Mouse (Mus musculus) erythroblast, adult 5-6 weeks (primary cell): Measurements from ENCODE around the gene Raver2. TPM values are rescaled to one million over a fixed set of nuclear protein-coding genes. Genes with fewer than 3 reads are reported as not detected.
"Not testable (repeated sequence)": the region's sequence is repeated elsewhere in the genome, so short reads cannot be mapped to it uniquely, and the experiment has no call there.

Experiments
- ATAC-seq: replicated peaks from 2 replicates; pipeline ENCODE4 v1.8.0; 2016; ENCODE audit warnings: moderate number of reproducible peaks, mild to moderate bottlenecking, moderate TSS enrichment, inconsistent platforms; ENCODE audit not compliant: poor library complexity, low FRiP score, severe bottlenecking
- total RNA-seq, 2 experiments: library from RNA; stranded (forward) in 1 of 2; stranded (reverse) in 1 of 2; fragments of 150-400 nt in 1 of 2; fragments of 200-764, 138-1000 nt in 1 of 2; gene quantifications; 2 replicates each; pipeline versions ENCODE4 v1.2.3 to v1.2.4; 2015 to 2017; ENCODE audit warnings: low replicate concordance in 2 of 2

The Raver2 gene
- total RNA-seq, 2 experiments from 2014 or later = 0.19 to 0.43 TPM

DNA sequence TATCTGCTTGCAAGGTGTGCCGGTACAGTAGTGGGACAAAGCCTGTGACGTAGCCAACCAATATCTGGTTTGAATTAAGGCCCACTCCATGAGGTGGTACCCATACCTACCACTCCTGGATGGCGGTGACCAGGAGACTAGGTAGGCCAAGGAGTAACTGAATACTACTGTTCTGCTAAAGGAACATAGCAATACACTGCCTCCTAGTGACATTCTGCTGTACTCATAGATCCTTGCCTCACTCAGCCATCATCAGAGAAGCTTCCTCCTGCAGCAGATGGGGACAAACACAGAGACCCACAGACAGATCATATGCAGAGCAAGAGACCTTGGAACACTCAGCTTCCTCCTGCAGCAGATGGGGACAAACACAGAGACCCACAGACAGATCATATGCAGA is 21.8 kb downstream of the Raver2 start:
- ATAC-seq = not testable (repeated sequence)

DNA sequence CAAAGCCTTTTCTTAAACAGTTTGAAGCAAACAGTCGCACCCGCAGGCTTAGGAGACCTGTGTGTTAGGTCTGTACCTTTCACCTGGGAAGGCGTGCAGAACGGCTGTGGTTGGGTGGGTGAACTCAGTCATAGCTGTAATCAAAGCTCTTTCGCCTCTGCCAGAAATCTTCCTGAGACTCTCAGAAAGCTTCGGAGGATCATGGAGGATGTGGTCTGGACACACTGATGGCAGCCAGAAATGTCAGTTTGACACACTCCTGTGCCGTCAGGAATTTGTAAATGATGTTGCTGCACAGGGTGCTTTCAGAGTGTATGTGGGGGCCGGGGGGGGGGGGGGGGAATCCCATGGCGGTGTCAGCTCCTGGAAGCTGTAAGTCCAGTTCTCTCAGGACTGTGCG is 24.5 kb downstream of the Raver2 start:
- no peak for ATAC-seq

DNA sequence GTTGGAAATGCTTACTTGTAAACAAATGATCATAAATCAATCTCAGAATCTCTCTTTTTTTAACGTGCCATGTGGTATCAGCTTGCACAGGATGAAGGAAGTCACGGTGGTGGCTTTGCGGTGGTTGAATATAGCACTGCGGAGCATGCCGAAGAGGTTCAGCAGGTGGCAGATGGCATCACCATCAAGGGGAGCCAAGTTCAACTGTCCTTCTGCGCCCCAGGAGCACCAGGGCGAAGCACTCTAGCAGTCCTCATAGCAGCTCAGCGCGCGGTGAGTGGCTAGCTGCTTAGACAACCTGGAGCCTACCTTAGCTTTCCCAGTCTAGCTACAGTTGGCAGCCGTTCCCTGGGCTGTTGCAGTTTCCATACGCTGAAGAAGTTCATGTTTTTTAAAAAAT is 38.3 kb downstream of the Raver2 start:
- ATAC-seq = no peak

DNA sequence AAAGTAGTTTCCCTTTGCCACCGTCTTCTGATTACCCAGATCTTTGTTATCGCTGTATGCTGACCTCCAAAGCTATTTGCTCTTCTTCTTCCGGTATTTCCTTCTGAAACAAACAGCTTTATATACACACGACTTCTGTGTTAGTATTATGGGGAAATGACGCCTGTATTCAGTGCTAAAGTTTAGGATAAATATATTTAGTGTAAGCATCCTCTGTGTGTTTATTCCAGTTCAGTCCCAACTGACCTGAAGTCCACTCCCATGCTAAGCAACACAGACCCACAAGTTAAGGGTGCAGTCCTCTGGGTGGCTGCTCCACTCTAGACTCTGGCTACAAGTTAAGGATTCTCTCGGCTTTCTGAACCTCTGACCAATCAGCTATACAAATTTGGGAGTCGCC is 52.2 kb downstream of the Raver2 start:
- no peak for ATAC-seq

DNA sequence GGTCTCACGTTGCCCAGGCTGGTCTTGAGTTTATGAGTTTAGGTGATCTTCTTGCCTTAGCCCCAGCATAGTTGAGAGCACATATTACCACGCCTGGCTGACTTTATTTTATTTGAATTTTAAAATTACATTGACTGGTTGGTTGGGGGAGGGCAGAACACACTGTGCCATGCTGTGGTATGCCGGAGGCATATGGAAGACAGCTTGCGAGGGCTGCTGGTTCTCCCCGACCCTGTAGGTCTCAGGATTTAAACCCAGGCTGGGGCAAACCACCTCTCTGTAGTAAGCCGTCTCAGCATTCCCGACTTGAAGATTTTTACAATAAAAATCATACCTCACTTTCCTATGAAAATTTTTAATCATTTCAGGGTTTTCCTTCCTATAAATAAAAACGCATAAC is 66.2 kb downstream of the Raver2 start:
- no peak for ATAC-seq

DNA sequence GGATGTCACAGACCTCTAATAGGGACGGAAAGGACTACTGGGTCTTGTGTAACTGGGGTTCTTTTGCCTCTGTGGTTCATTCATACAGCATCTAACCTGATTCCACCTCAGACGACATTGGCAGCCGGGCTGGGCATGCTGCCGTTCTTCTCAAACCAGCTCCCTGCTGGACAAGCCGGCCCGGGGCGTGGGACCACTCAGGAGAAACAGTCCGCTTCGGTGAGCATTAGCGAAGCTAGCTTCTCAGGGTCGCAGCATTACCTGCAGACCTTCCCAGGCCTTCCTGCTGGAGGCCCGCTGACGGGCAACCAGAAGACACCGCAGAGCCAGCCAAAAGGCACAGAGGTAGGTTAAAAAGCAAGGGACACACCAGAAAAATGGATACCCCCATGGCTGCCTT is 67.1 kb downstream of the Raver2 start:
- ATAC-seq = no peak

DNA sequence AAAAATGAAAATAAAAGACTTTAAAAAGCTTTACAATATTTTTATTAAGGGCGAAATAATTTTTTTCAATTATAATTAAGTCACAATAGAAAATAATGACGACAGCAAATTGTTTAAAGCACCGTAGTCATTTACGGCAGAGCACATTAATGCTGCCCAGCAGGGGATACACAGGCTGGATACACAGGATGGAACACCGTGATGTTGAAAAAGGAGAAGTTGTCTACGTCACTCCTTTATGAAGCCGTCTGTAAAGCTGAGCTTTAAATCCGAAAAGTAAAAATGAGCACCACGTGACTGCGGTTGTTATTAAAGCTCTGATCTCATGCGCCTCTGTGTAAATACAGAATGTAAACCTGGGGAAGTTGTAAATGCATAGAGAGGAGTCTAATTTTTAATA is 69.2 kb downstream of the Raver2 start:
- no peak for ATAC-seq

DNA sequence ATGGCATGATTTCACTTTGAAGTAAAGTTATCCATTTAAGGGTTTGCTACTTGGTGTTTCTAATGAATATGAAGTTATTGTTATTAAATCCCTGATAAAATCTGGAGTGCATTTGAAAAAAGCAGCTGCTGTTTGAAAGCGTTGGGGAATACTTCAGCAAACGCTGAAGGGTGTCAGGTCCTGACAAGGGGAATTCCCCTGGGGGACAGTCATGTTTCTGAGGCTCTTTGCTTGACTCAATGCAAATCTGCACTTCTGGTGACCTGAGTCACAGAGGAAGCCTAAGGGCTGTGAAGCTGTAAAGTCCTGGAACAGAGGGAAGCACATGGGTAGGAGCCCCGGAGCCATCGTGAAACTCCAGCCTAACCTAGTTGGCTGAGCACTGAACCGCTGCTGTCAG is 73.0 kb downstream of the Raver2 start:
- ATAC-seq = no peak

DNA sequence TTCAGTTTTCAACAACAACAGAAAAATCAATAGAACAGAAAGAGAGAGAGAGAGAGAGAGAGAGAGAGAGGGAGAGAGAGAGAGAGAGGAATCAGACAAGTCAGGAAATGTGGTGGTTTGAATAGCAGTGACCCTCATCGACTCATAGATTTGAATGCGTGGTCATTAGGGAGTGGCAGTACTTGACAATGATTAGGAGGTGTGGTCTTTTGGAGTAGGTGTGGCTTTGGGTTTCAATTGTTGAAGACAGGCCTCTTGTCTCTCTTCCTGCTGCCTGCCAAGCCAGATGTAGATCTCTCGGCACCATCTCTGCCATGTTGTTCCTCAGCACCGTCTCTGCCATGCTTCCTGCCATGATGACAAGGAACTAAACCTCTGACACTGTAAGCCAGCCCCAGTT is 75.1 kb downstream of the Raver2 start:
- no peak for ATAC-seq

DNA sequence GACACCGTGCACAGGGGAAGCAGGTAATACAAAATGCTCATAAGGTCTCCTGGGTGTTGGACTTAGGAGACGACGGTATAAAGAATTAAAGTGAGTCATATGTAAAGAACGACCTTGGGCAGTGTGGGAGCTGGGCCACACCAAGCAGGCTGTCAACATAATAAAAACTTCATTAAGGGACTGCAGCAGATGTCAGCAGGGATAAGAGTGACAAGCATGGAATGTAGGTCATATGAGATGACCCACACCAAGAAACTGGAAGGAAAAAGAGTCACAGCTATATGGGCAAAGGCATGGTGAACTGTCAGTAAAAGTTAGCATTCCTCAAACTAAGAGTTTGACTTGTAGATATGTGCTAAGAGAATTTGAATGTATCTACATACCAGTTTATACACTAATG is 75.6 kb downstream of the Raver2 start:
- no peak for ATAC-seq

DNA sequence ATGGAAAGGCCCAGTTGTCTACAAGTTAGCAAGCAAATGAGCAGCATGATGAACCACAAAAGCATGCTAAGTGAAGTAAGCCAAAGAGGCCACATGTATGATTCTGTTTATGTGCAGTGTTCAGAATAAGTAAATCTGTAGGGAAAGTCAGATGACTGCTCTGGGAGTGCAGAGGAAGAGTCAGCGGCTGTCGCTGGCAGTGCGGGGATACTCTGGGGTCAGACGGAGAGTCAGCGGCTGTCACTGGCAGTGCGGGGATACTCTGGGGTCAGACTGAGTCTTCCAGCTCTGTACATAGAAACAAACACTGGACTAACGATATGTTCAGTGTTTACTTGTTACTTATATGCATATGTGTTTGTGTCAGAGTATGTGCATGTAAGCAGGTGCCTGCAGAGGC is 76.0 kb downstream of the Raver2 start:
- ATAC-seq = no peak

DNA sequence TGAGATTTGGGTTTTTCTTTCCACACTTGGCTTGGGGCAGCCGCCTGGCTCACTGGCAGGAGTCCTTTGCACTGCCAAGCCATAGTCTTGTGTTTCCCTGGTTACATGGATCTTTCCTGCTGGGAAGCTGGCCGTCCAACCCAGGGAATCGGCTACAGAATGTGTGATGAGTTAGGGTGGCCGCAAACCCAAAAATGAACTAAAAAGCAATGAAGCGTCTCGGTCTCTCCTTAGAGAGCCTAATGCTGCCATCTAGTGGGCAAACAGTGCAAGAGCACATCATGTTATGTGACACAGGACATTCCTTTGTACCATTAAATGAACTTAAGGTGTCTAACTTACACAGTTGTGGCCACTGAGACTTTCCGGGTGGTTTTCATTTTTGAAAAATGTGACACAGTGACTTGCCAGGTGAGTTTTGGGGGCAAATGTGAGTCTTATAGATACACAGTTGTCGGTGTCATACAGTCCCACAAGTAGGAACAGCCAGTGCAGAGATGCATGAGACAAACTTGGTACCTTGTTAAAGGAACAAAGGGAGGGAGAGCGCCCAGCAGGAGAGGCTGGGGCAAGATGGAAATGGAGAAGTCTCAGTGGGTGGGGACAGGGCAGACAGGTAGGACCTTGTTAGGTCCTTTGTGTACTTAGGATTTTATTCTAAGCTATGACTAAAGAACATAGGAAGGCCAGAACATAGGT is 77.4 kb downstream of the Raver2 start:
- ATAC-seq = peak; percentile 77

DNA sequence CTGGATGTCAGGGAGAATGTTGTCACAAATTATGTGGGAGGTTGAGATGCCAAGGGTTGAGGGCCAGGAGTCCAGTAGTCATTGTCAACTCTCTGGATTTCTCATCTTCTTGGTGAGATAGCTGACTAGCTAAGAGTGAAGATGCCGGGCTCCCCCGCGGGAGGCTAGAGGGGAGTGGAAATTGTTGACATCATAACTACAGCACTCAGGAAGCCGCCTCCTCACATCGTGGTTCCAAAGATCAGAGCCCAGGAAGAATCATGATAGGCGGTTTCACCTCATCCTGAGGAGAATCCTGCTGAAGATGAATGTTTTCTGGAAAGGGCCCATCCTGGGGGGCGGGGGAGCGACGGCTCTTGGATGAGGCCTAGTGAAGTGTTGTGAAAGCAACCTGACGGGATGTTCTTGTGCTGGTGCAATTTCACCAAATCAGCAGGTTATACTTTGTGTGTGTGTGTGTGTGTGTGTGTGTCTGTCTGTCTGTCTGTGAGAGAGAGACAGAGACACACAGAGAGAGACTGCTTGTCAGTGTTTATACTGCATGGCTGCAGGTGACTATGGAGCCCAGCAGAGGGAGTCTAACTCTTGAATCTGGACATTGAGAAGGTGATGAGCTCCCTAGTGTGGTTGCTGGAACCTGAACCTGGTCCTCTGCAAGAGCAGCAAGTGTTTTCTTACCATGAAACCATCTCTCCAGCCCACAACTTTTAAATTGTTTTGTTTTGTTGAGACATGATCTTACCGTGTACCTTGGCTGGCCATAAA is 78.3 kb downstream of the Raver2 start:
- 0 out of 2 replicates have a peak, but pooled peaks have one; percentile 37 for ATAC-seq

DNA sequence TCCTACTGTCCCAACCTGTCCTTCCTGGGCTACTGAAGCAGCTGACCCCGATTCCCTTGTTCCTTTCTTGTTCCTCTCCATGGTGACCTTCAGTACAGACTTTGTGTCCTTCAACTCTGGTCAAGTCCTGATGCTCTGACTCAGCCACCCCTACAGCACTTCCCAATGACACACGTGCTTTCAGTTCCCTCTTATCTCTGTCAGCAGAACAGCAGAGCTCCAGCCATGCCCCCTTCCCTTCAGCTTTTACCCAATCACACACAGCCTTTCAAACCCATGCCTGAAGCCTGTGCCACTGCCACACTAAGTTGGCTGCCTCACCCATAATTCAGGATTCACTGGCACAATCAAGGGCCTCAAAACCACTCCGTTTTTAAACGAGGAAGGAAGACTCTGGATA is 86.8 kb downstream of the Raver2 start:
- ATAC-seq = peak; percentile 88

DNA sequence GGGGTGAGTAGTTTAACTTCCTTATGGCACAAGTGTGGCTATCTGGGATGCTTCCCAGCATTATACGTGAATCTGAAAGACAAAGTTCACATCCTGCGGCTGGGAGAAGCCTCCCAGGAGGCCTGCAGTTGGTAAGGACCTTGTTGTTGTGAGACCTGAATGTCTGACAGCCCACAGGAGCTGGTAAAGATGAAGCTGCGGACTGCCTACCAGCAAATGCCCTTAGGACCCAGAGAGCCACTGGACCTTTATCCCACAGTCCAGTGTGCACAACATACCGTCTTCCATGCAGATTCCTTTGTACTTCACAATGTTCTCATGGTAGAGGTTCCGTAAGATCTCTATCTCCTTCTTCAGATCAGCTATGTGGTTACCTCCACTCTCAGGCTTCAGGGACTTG is 88.7 kb downstream of the Raver2 start:
- no peak for ATAC-seq

DNA sequence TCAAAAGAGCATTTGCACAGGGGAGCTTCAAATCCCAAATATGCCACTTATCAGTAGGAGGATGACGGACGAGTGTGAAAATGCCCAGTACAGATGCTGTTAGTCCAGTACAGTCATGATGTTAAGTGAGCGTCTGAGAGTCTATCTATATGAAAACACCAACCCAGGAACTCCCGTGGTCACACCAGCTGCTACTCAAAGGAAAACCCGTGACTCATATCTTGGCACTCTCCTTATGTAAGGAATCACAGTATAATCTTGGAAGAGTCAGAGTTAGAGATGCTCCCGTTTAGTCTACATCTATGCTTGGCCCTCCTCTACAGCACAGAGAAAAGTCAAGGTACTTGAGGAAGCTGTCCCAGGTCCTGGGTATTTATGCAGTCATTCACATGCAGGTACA is 89.5 kb downstream of the Raver2 start:
- no peak for ATAC-seq

DNA sequence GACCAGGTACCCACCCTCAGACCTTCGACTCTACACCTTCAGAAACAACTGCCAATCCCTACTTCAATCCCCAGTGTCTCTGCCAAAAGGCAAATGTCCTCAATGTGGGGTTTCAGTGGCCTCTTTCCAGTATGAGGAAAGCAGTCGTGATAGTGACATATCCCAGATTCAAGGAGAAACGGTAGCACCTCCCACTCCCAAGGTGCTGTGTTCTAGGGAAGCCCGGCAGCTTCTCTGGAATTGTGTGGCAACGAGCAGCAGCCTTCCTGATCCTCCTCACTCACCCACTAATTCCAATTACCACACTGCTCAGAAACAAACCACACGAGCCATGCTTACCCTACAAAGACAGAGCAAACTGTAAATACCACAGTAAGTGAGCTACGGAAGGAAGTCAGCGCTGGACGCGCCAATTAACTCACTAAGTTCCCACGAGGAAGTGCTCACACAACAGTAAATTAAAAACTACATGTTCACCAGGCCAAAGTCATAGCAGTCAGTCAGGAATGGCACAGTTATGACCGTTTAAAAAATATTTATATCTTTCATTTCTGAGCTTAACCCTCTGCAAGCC is 90.5 kb downstream of the Raver2 start:
- no peak for ATAC-seq

DNA sequence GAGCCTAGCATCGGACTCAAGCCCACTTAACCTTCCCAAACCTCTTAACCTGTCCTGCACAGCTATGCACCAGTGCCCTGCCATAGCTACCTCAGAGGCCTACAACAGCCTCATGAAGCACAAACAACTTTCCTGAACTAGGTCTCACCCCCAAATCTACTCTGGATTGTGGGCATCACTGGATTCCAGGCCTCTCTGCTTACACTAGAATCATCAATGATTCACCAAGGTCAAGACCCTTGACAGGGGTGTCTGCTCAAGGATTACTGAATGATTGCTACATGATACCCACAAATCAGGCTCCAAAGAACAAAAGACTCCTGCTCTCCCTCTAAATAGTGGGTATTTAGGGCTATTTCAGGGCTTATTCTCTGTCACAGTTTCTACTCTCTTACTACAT is 92.0 kb downstream of the Raver2 start:
- no peak for ATAC-seq

DNA sequence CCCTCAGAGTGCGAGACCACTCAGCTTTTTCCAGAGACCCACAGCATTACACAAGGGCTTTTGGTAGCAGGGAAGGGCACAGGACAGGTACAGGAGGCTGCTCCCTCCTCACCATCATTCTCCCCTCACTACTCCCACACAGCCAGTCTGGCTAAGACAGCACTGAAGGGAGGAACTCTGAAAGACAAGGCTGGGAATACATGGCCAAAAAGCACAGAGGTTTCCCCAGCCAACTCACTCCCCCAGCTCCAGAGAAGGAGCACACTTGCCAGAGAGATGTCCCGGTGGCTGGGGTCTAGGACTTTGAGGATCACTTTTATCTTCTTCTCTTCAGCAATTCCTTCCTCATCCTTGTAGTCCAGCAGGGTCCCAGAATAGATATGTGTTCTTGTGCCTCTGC is 95.4 kb downstream of the Raver2 start:
- no peak for ATAC-seq

DNA sequence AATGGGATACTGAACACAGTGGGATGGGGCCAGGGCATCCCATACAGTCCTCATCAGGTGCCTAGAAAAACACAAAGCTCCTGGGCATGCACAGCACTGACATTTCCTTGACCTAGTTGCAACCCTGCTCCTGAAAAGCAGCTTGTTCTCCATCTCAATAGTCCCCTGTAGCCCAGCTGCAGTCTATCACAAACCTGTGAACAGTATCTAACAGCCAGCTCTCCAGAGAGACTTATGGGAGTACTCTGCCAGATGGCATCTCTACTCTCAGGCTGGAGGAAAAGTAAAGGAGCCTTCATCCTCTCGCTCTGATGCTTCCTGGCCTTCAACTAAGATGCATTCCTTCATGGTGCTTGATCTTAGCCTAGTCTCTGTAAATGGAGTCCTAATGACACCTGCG is 95.9 kb downstream of the Raver2 start:
- no peak for ATAC-seq

DNA sequence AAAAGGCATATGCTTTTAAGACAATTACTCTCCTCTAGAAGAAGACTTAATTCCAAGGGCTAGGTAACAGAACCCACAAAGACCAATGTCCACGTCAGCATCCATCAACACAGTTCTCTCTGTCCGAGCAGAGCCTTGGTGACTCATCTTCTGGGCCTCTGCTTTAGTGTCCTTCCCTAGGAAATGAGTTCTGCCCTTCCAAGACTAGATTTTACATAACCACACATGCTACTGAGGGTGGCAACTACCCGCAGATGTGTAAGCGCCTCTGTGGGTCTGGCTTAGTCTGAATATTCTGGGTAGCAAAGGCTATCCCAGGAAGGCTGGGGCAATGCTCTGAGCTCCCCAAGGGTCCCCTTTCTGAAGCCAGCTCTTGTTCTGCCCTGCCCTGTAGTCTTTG is 97.0 kb downstream of the Raver2 start:
- no peak for ATAC-seq
